Mouse (Mus musculus) neural tube, embryonic 13.5 days (tissue): Measurements from ENCODE around the gene Rdm1. TPM values are rescaled to one million over a fixed set of nuclear protein-coding genes. Genes with fewer than 3 reads are reported as not detected.

Experiments used
- ATAC-seq: fragments of 200-750 bp; cut with Nextera tagmentation; 2 replicates; pipeline ENCODE4 v1.8.0; 2017; ENCODE audit warnings: low read depth, mild to moderate bottlenecking, moderate TSS enrichment, moderate library complexity
- H3K27ac ChIP-seq: fragments of 300-500 bp; sonication (generic); replicated peaks from 2 replicates; pipeline ENCODE4 v1.5.1; 2015; ENCODE audit warnings: moderate library complexity, mild to moderate bottlenecking, inconsistent platforms
- H3K27me3 ChIP-seq: fragments of 300-500 bp; sonication (generic); 2 replicates; pipeline ENCODE4 v1.6.1; 2015; ENCODE audit warnings: mild to moderate bottlenecking, inconsistent platforms
- H3K36me3 ChIP-seq: fragments of 300-500 bp; sonication (generic); 2 replicates; pipeline ENCODE4 v1.6.1; 2015; ENCODE audit warnings: mild to moderate bottlenecking, inconsistent platforms
- H3K4me1 ChIP-seq: fragments of 300-500 bp; sonication (generic); replicated peaks from 2 replicates; pipeline ENCODE4 v1.6.1; 2015; ENCODE audit warnings: inconsistent platforms
- H3K4me2 ChIP-seq: fragments of 300-500 bp; sonication (generic); 2 replicates; pipeline ENCODE4 v1.6.1; 2015; ENCODE audit warnings: inconsistent platforms, mild to moderate bottlenecking, moderate library complexity
- H3K4me3 ChIP-seq: fragments of 300-500 bp; sonication (generic); 2 replicates; pipeline ENCODE4 v1.5.1; 2015; ENCODE audit warnings: mild to moderate bottlenecking, inconsistent platforms
- H3K9ac ChIP-seq: fragments of 300-500 bp; sonication (generic); 2 replicates; pipeline ENCODE4 v1.6.1; 2015; ENCODE audit warnings: moderate library complexity, mild to moderate bottlenecking, inconsistent platforms
- H3K9me3 ChIP-seq: fragments of 300-500 bp; sonication (generic); 2 replicates; pipeline ENCODE4 v1.6.1; 2016; ENCODE audit warnings: inconsistent platforms
- WGBS: fragments of 180-500 bp; shearing (Covaris S2); methylation state at CpG from one replicate; pipeline ENCODE4 v1.1.7; 2015; 5-methylcytosine and 5-hydroxymethylcytosine counted together
- polyA plus RNA-seq: library from polyadenylated mRNA; unstranded; fragments of >200 nt; fragmentation: Nextera tagmentation; extraction: Ambion mirVana; gene quantifications from 2 replicates; pipeline ENCODE4 v1.2.1, GENCODE M21; 2015

Rdm1 gene
- polyA plus RNA-seq, 1 experiment from 2014 or later = 16.4 TPM

DNA sequence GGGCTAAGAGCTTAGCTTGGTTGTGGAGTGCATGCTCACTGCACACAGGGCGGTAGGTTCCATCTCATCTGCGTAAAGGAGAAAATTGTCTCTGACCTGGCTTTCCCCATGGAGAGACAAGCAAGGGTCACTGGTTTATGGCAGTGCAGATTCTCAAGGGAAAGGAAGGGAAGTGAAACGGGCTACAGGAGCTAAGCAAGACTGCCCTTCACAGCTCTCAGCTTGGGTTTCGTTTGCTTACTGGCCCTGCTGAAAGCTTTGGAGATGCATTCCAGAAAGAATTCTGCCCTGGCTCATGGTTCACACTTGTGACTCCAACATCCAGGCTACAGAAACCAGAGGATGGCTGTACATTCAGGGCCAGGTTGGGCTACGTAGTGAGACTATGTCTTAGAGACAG, 51.8 kb downstream of the Rdm1 start:
- H3K27ac ChIP-seq = no peak overlapping the region
- no peak overlapping the region for H3K9ac ChIP-seq
- ATAC-seq = no peak
- no peak overlapping the region for H3K4me2 ChIP-seq
- H3K9me3 ChIP-seq = no peaks in the 10 kb centered on the region
- H3K4me3 ChIP-seq = no peak overlapping the region
- H3K4me1 ChIP-seq = peaks cover 10% of the 10 kb centered on the region
- no peaks in the 10 kb centered on the region for H3K27me3 ChIP-seq
- 57% methylated on average over 5 of the region's 5 CpGs for WGBS
- H3K36me3 ChIP-seq = no peaks in the 10 kb centered on the region

DNA sequence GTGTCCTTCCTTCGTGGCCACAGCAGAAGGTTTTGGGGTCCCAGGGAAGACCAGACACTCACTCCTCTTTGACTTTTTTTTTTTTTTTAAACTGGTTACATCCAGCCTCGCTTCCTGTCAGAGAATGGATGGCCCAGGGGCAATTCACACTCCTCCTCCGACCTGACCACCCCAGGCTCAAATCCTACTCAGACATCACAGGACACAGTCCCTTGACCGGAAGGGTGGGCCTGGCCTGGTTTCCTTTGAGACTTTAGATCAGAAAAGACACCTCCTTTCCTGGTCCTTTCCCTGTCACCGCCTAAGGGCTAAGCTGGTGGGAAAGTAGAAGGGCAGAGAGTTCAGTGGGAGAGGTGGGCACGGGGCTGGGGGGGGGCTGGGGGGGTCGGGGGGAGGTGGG, 52.9 kb downstream of the Rdm1 start:
- Histone ChIP-seq H3K4me3 (no peak overlapping the region), H3K27me3 (no peaks in the 10 kb centered on the region), H3K36me3 (no peaks in the 10 kb centered on the region), H3K9me3 (no peaks in the 10 kb centered on the region), H3K4me2 (no peak overlapping the region), H3K27ac (peak overlapping the region; percentile 28; the same call in 1 of the 2 replicates), H3K4me1 (peaks cover 10% of the 10 kb centered on the region), H3K9ac (no peak overlapping the region)
- WGBS = 36% methylated on average over 6 of the region's 7 CpGs
- no peak for ATAC-seq

DNA sequence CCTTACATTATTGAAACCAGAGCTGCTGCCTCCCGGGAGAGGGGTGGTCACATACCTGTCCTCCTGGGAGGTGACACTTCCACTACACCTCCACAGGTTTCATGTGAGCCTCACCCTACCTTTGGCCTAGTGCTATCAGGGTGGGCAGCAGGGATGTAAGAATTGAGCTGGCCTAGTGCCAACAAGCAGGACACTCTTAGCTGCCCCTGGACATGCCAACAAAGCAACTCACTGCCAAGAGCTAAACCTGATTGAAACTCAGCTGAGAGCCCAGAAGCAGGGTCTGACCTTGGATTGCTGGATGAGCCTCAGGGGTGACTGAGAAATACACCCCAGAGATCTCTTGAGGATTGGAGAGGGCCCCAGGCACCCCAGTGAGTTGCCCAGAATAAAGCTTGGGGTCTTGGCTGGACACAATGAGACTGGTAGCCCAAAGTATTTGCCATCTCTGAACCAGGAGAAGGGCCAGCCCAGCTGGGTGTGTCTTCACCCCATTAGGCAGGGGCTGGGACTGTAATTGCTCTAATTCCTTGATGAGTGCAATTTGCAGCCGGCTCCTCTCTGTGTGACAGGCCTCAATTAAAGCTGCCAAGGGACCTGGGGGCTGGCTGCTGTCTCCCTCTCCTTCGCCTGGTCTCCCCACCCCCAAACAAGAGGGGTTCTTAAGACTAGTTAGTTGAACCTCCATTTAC, 53.8 kb downstream of the Rdm1 start:
- WGBS = 28% methylated on average over 3 of the region's 3 CpGs
- Histone ChIP-seq H3K4me1 (peaks cover 10% of the 10 kb centered on the region), H3K27me3 (no peaks in the 10 kb centered on the region), H3K4me2 (no peak overlapping the region), H3K9ac (no peak overlapping the region), H3K9me3 (no peaks in the 10 kb centered on the region), H3K4me3 (no peak overlapping the region), H3K27ac (peak overlapping the region; percentile 79), H3K36me3 (no peaks in the 10 kb centered on the region)
- ATAC-seq = peak; percentile 40; the same call in 1 of the 2 replicates

GRCm38 (mm10) chr11:101681968-101682367, 55.0 kb downstream of the Rdm1 start:
- no peaks in the 10 kb centered on the region for H3K9me3 ChIP-seq
- H3K9ac ChIP-seq = no peak overlapping the region
- H3K36me3 ChIP-seq = no peaks in the 10 kb centered on the region
- H3K4me2 ChIP-seq = no peak overlapping the region
- no peak overlapping the region for H3K4me3 ChIP-seq
- no peaks in the 10 kb centered on the region for H3K27me3 ChIP-seq
- H3K4me1 ChIP-seq = peaks cover 10% of the 10 kb centered on the region
- 96% methylated on average over 1 of the region's 1 CpGs for WGBS
- no peak overlapping the region for H3K27ac ChIP-seq
- no peak for ATAC-seq

DNA sequence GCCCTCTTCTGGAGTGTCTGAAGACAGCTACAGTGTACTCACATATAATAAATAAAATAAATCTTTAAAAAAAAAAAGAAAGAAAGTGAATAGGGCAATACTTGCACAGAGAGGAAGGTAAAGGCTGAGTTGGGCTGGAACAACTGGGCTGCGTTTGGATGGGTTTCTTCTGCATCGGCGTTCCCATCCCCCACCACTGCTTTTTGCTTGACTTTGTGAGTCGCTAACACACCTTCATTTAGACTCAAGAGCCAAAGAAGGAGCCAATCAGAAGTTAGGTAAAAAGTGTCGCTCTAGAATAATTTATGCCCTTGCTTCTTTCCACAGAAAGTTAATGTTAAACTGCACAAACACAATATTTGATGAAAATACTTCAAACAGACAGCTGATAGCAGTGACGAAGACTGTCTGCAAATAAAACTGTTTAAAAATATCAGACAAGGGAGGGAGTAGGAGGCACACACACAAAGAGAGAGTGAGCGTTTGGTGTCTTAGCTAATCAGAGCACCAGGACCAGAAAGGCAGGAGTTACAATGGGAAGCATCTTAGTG, 55.5 kb downstream of the Rdm1 start:
- Histone ChIP-seq H3K4me1 (peaks cover 14% of the 10 kb centered on the region), H3K36me3 (no peaks in the 10 kb centered on the region), H3K27me3 (no peaks in the 10 kb centered on the region), H3K4me2 (no peak overlapping the region), H3K27ac (no peak overlapping the region), H3K9ac (no peak overlapping the region), H3K4me3 (no peak overlapping the region), H3K9me3 (no peaks in the 10 kb centered on the region)
- no peak for ATAC-seq
- WGBS = 83% methylated on average over 7 of the region's 7 CpGs

Other genes starting within 250 kb of the Rdm1 start
- 79.4 and 90.0 TPM in 2 replicates for gene Aarsd1, start 209.6 kb upstream of the Rdm1 start, polyA plus RNA-seq
- 5.7 and 8.3 TPM in 2 replicates for gene Gm27029, start 202.4 kb upstream of the Rdm1 start, polyA plus RNA-seq
- gene Rundc1, start 202.1 kb upstream of the Rdm1 start, polyA plus RNA-seq = 25.5 and 28.5 TPM in 2 replicates
- 3.3 and 4.3 TPM in 2 replicates for gene Ptges3l, start 201.9 kb upstream of the Rdm1 start, polyA plus RNA-seq
- 303 and 315 TPM in 2 replicates for gene Rpl27, start 184.9 kb upstream of the Rdm1 start, polyA plus RNA-seq
- gene Ifi35, start 178.8 kb upstream of the Rdm1 start, polyA plus RNA-seq = 3.6 and 3.8 TPM in 2 replicates
- gene Rnd2, start 162.2 kb upstream of the Rdm1 start, polyA plus RNA-seq = 80.5 and 83.0 TPM in 2 replicates
- gene Vat1, start 161.0 kb upstream of the Rdm1 start, polyA plus RNA-seq = 72.6 and 75.8 TPM in 2 replicates
- 3.0 and 3.2 TPM in 2 replicates for gene Brca1, start 75.2 kb upstream of the Rdm1 start, polyA plus RNA-seq
- gene Nbr1, start 75.0 kb upstream of the Rdm1 start, polyA plus RNA-seq = 99.4 and 107 TPM in 2 replicates
- 3.5 and 4.9 TPM in 2 replicates for gene Tmem106a, start 45.0 kb upstream of the Rdm1 start, polyA plus RNA-seq
- not detected in 2 replicates for gene Gm11634, start 27.9 kb upstream of the Rdm1 start, polyA plus RNA-seq
- gene Arl4d, start 38.3 kb downstream of the Rdm1 start, polyA plus RNA-seq = 18.1 and 19.8 TPM in 2 replicates
- 28.5 and 35.7 TPM in 2 replicates for gene Dhx8, start 105.7 kb downstream of the Rdm1 start, polyA plus RNA-seq
- gene Etv4, start 158.2 kb downstream of the Rdm1 start, polyA plus RNA-seq = 14.5 and 16.0 TPM in 2 replicates